Mouse (Mus musculus) lung, embryonic 14.5 days (tissue): ENCODE data around the gene Tbc1d10c. TPM values are rescaled to one million over a fixed set of nuclear protein-coding genes. Genes with fewer than 3 reads are reported as not detected.
A peak's percentile ranks its signal among the peaks of the same experiment; 100 is the strongest.
"Not testable (repeated sequence)": the region's sequence is repeated elsewhere in the genome, so short reads cannot be mapped to it uniquely, and the experiment has no call there.

ENCODE experiments used
- ATAC-seq: fragments of 200-750 bp; cut with Nextera tagmentation; 2 replicates; pipeline ENCODE4 v1.8.0; 2017; ENCODE audit warnings: mild to moderate bottlenecking, moderate TSS enrichment, moderate library complexity; ENCODE audit not compliant: insufficient read depth
- DNase-seq: peaks from one replicate; pipeline ENCODE4 v3.0.0-alpha.2; 2015
- H3K27ac ChIP-seq: fragments of 300-500 bp; sonication (generic); 2 replicates; pipeline ENCODE4 v1.5.1; 2014; ENCODE audit warnings: low read depth, mild to moderate bottlenecking, moderate library complexity
- H3K27me3 ChIP-seq: fragments of 300-500 bp; sonication (generic); 2 replicates; pipeline ENCODE4 v1.6.1; 2014; ENCODE audit warnings: low read length, control low read depth; ENCODE audit not compliant: insufficient read depth
- H3K36me3 ChIP-seq: fragments of 300-500 bp; sonication (generic); 2 replicates; pipeline ENCODE4 v1.6.1; 2014; ENCODE audit warnings: control low read depth; ENCODE audit not compliant: insufficient read depth
- H3K4me1 ChIP-seq: fragments of 300-500 bp; sonication (generic); 2 replicates; pipeline ENCODE4 v1.6.1; 2014; ENCODE audit warnings: antibody characterized with exemption, control low read depth; ENCODE audit not compliant: insufficient read depth
- H3K4me2 ChIP-seq: fragments of 300-500 bp; sonication (generic); 2 replicates; pipeline ENCODE4 v1.6.1; 2014; ENCODE audit warnings: mild to moderate bottlenecking
- H3K4me3 ChIP-seq: fragments of 300-500 bp; sonication (generic); 2 replicates; pipeline ENCODE4 v1.5.1; 2014; ENCODE audit warnings: low read depth, low read length
- H3K9ac ChIP-seq: fragments of 300-500 bp; sonication (generic); 2 replicates; pipeline ENCODE4 v1.6.1; 2014
- H3K9me3 ChIP-seq: fragments of 300-500 bp; sonication (generic); 2 replicates; pipeline ENCODE4 v1.6.1; 2016; ENCODE audit warnings: low read depth, low read length, control low read depth
- CTCF ChIP-seq: IDR thresholded peaks from 2 replicates; pipeline ENCODE4 v1.5.1; 2016; ENCODE audit warnings: antibody characterized with exemption, low read depth
- WGBS: fragments of 180-500 bp; shearing (Covaris S2); extraction: QIAGEN DNeasy Blood & Tissue Kit; methylation state at CpG from one replicate; pipeline ENCODE4 v1.1.7; 2014; 5-methylcytosine and 5-hydroxymethylcytosine counted together
- polyA plus RNA-seq: library from polyadenylated mRNA; unstranded; fragments of >200 nt; fragmentation: Nextera tagmentation; extraction: Ambion mirVana; gene quantifications from 2 replicates; pipeline ENCODE4 v1.2.1, GENCODE M21; 2014

The Tbc1d10c gene
- polyA plus RNA-seq, 1 experiment from 2014 or later, result 2.4 TPM

GRCm38 (mm10) chr19:4143759-4144268 is 47.3 kb downstream of the Tbc1d10c start, which contains the start of gene Cabp4:
Gene Cabp4 (minus strand): TSS chr19:4144033.
- Histone ChIP-seq H3K36me3 (no peaks in the 10 kb centered on the region), H3K27ac (no peak within 1 kb of the TSS), H3K9ac (no peak within 1 kb of the TSS; the same call in 1 of the 2 replicates), H3K27me3 (no peaks in the 10 kb centered on the region), H3K4me1 (no peaks in the 10 kb centered on the region), H3K4me2 (no peak within 1 kb of the TSS), H3K4me3 (no peak within 1 kb of the TSS), H3K9me3 (no peaks in the 10 kb centered on the region)
- ATAC-seq (no peak), DNase-seq (no peak)
- WGBS, result 71% methylated on average over 7 of the region's 7 CpGs
- TF ChIP-seq CTCF, result no peak

- Histone ChIP-seq H3K36me3 (no peaks in the 10 kb centered on the region), H3K9me3 (no peaks in the 10 kb centered on the region), H3K27me3 (no peaks in the 10 kb centered on the region), H3K27ac (no peak overlapping the region), H3K4me1 (no peaks in the 10 kb centered on the region), H3K4me2 (no peak overlapping the region), H3K4me3 (no peak overlapping the region), H3K9ac (no peak overlapping the region)
- TF ChIP-seq CTCF, result no peak
- WGBS, result 83% methylated on average over 18 of the region's 18 CpGs
- ATAC-seq, result no peak
- no peak for DNase-seq
Measured at GRCm38 (mm10) chr19:4142416-4143173, 48.5 kb downstream of the Tbc1d10c start.

GRCm38 (mm10) chr19:4140147-4140546 is 50.9 kb downstream of the Tbc1d10c start:
- no peaks in the 10 kb centered on the region for H3K9me3 ChIP-seq
- H3K4me2 ChIP-seq, result no peak overlapping the region
- DNase-seq (no peak), ATAC-seq (no peak)
- H3K4me1 ChIP-seq, result no peaks in the 10 kb centered on the region
- H3K4me3 ChIP-seq, result no peak overlapping the region
- 74% methylated on average over 6 of the region's 6 CpGs for WGBS
- no peak for TF ChIP-seq CTCF
- H3K9ac ChIP-seq, result no peak overlapping the region
- no peak overlapping the region for H3K27ac ChIP-seq
- no peaks in the 10 kb centered on the region for H3K36me3 ChIP-seq
- H3K27me3 ChIP-seq, result no peaks in the 10 kb centered on the region

- 69% methylated on average over 2 of the region's 2 CpGs for WGBS
- ATAC-seq, result no peak
- H3K27me3 ChIP-seq, result no peaks in the 10 kb centered on the region
- no peaks in the 10 kb centered on the region for H3K9me3 ChIP-seq
- no peaks in the 10 kb centered on the region for H3K36me3 ChIP-seq
- no peak for DNase-seq
- H3K4me1 ChIP-seq, result no peaks in the 10 kb centered on the region
- H3K27ac ChIP-seq, result no peak within 1 kb of the TSS
- TF ChIP-seq CTCF, result no peak
- H3K4me3 ChIP-seq, result no peak within 1 kb of the TSS
- H3K9ac ChIP-seq, result no peak within 1 kb of the TSS
- H3K4me2 ChIP-seq, result no peak within 1 kb of the TSS
Measured at GRCm38 (mm10) chr19:4139446-4139845, 51.6 kb downstream of the Tbc1d10c start, which contains the start of gene Gpr152. Gene Gpr152 (plus strand): TSS chr19:4139787.

- no peak for TF ChIP-seq CTCF
- H3K4me3 ChIP-seq, result no peak overlapping the region
- no peaks in the 10 kb centered on the region for H3K9me3 ChIP-seq
- H3K4me2 ChIP-seq, result no peak overlapping the region
- 80% methylated on average over 5 of the region's 5 CpGs for WGBS
- no peaks in the 10 kb centered on the region for H3K4me1 ChIP-seq
- H3K36me3 ChIP-seq, result peaks cover 5% of the 10 kb centered on the region
- ATAC-seq (no peak), DNase-seq (no peak)
- no peak overlapping the region for H3K9ac ChIP-seq
- no peak overlapping the region for H3K27ac ChIP-seq
- H3K27me3 ChIP-seq, result no peaks in the 10 kb centered on the region
Measured at GRCm38 (mm10) chr19:4137913-4138312, 53.2 kb downstream of the Tbc1d10c start.

GRCm38 (mm10) chr19:4136463-4136862 is 54.6 kb downstream of the Tbc1d10c start:
- ATAC-seq (no peak), DNase-seq (no peak)
- H3K4me3 ChIP-seq, result no peak overlapping the region
- 79% methylated on average over 5 of the region's 5 CpGs for WGBS
- no peak overlapping the region for H3K9ac ChIP-seq
- H3K9me3 ChIP-seq, result no peaks in the 10 kb centered on the region
- TF ChIP-seq CTCF, result no peak
- H3K27me3 ChIP-seq, result no peaks in the 10 kb centered on the region
- peaks cover 19% of the 10 kb centered on the region for H3K36me3 ChIP-seq
- H3K4me1 ChIP-seq, result no peaks in the 10 kb centered on the region
- H3K4me2 ChIP-seq, result no peak overlapping the region
- H3K27ac ChIP-seq, result no peak overlapping the region

GRCm38 (mm10) chr19:4135963-4136345 is 55.1 kb downstream of the Tbc1d10c start:
- H3K4me2 ChIP-seq, H3K9ac ChIP-seq, H3K27me3 ChIP-seq, H3K4me1 ChIP-seq, DNase-seq, ATAC-seq, H3K27ac ChIP-seq, H3K9me3 ChIP-seq, H3K4me3 ChIP-seq: not testable (repeated sequence)
- peak; percentile 60 for TF ChIP-seq CTCF
- 12% methylated on average over 8 of the region's 8 CpGs for WGBS
- H3K36me3 ChIP-seq, result peaks cover 25% of the 10 kb centered on the region

GRCm38 (mm10) chr19:4135229-4135962 is 55.7 kb downstream of the Tbc1d10c start:
- 68% methylated on average over 6 of the region's 6 CpGs for WGBS
- ATAC-seq, H3K27ac ChIP-seq: not testable (repeated sequence)

More at GRCm38 (mm10) chr19:4135229-4135962, 55.7 kb downstream of the Tbc1d10c start:
- not testable (repeated sequence) for H3K4me3 ChIP-seq, H3K4me2 ChIP-seq, DNase-seq, H3K9me3 ChIP-seq, H3K9ac ChIP-seq, H3K4me1 ChIP-seq, H3K27me3 ChIP-seq
- peaks cover 28% of the 10 kb centered on the region for H3K36me3 ChIP-seq
